Mouse (Mus musculus) cerebellum, postnatal 4 days (tissue): ENCODE results near the gene C1qtnf6.

Experiments used
- DNase-seq, 2 experiments: peaks; one replicate each; pipeline ENCODE4 v3.0.0; 2022; ENCODE audit warnings: low spot score in 2 of 2, mixed read lengths in 1 of 2

The C1qtnf6 gene

DNA sequence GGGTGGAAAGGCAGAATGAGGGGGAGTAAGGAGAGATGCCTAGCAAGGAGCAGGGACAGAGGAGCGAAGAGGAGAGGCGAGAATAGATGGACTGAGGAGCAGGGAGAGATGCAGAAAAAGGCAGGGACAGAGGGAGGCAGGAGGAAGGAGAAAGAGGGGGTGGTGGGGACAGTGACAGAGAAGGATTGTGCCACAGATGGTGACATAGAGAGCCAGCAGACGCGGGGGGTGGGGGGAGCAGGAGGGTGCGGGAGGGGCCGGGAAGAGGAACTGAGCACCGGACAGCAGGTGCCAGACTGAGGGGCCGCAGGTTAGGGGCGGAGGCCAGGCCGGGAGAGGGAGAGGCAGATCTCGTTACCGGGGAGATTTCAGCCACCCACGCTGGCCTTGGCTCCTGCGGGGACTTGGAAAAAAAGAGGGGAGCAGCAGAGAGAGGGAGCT is 13.4 kb upstream of the C1qtnf6 start, which contains the start of gene Sstr3:
TSS of gene Sstr3 (minus strand) at position 125 of the 441 bp plus-strand sequence.
- DNase-seq: peak in 1 of 2 experiments; percentile 26

- no peak for DNase-seq
Observed at GRCm38 (mm10) chr15:78544041-78544440, 12.8 kb upstream of the C1qtnf6 start.

DNA sequence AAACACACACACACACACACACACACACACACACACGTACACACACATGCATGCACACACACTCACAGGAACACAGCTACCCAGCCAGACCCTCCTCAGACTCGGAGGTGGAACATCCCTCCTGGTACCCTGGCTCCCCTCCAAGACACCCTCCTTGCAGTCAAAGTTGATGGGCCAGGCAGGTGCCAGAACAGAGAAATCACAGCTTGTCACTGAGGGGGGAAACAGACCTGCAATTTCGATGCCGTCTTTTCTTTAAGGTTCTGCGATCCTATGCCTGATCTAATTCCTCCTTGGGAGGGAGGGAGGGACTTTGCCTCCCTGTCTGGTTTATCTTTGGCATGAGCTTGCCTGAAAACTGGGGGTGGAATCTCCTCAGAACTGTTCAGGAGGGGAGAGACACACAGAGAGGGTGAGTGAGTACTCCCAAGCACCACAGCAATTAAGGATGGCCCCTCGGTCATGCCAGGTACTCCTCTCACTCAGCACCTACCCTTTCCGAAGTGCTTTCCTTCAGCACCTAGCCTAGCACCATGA is 11.6 kb upstream of the C1qtnf6 start:
- DNase-seq: no peak

DNA sequence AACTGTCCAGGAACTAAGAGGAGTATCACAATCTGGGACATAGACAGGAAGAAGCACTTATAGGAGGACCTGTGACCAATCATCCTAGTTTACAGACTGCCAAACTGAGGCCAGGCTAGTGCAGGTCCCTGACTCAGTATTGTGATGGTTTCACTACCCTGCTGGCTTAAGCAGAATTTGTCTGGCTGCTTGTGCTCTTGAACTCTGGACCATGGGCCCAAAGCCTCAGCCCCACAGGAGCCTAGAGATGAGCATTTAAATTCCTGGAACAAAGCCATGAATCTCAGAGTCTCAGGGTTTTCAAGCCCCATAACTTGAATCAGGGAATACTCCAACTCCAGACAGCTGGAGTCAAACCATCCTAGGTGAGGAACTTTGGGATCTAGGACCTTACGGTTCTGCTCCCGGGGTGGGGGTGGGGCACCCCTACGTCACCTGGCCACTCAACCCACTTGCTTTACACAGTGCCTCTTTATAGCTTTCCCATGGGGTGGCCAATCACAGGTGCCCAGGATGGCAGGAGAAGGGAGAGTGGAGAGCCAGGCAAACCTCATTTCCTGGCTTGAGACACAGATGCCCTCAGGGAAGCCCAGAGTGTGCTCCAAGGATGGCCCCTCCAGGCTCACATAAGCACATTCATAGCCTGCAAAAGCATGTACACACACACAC is 11.0 kb upstream of the C1qtnf6 start:
- DNase-seq: no peak

GRCm38 (mm10) chr15:78541606-78542005 is 10.4 kb upstream of the C1qtnf6 start:
- DNase-seq: peak in 1 of 2 experiments; percentile 69

DNA sequence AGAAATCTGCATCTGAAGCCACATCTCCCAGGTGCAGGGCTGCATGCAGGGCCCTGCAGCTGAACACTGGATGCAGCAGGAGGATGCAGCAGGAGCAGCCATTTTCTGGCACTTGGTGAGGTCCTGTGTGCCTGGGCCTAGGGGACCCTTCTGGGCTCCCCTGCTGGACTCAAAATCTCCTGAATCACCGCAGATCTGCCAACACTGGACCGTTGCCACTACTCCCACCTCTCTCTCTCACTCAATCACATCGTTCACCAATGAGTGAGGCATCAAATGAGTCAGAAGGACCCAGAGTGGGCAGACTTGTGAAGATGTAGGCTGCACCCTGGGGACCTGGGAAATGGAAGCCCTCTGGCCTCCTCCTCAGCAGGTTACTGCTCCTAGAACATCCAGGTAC is 9.8 kb upstream of the C1qtnf6 start:
- no peak for DNase-seq

DNA sequence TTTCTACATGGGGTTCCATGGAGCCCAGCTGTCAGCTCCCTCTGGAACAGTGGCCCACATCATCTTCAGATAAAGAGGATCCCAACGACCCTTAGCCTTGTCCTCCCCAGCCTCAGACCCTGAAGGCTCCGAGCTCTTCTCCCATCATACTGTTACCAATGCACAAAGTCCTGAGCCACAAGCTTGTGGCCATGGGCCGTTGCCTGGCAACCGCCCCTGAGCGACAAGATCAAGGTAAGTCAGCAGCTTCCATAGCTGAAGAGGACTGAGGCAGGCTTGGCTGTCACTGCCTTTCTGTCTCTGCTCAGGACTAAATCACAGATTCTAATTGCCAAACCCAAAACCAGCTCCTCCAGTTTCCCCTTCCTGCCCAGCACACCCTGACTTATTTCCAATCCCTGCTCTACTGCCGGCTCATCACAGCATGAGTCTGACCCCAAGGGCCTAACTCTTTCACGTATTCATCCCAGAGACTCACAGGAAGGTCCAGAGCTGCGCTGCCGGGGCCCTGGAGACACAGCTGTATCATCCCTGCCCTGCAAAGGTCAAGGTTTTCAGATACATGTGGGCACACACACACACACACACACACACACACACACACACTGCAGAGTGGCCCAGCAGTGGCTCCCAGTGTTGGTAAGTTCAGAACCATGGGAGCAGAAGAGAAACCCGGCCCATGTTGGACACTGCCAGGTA is 4.7 kb upstream of the C1qtnf6 start:
- no peak for DNase-seq

DNA sequence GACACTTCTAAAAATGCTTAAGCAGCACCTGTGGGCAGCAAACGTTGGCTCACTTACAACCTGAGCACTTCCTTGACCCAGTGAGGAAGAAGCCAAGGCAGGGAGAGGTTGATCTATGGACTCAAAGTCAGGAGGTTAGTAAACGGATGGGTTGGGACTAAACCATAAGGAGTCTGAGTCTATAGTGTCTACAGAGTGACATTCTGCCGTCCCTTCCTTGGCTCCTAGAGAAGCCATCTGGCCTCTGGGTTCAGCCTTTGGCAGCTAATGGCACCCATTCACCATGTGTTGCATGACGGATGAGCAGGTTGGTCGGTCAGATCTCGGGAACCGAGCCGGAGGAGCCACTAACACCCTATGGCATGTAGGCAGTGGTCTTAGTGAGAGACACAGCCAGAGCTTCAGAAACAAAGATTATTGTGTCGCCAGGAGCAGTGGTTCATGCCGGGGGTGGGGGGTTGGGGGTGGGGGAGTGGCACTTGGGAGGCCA is 2.2 kb upstream of the C1qtnf6 start:
- no peak for DNase-seq

- DNase-seq: no peak
Observed at GRCm38 (mm10) chr15:78532566-78533345, 1.5 kb upstream of the C1qtnf6 start.

DNA sequence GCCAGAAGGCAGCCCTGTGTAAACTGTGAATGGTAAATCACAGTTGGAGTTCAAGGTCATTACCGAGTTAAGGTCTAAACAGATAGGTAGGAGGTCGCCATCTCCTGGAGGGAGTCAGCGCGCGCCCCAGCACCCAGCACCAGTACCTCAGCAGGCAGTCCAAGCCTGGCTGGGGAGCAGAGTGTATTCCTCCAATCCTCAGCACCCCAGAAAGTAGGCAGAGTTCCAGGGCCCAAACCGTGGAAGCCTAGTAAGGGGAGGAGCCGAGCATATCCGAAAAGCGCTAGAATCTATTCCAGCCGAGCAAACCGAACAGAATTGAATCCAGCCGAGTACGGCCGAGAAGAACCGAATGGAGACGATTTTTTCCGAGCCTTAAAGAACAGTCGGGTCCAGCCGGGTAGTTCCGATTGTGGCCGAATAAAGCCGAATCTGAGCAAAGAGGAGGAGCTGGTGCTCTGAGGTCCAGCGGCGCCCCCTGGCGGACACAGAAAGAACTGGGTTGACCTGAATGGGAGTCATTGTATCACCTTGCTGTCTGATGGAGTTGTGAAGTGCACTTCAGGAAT is 769 bp upstream of the C1qtnf6 start:
- peak; percentile 98 to 99 for DNase-seq

GRCm38 (mm10) chr15:78531451-78531720 is 170 bp upstream of the C1qtnf6 start:
- no peak for DNase-seq

- no peak for DNase-seq
Observed at GRCm38 (mm10) chr15:78530141-78530540, 1.1 kb downstream of the C1qtnf6 start.

GRCm38 (mm10) chr15:78529428-78529990 is 1.7 kb downstream of the C1qtnf6 start:
- DNase-seq: peak; percentile 33 to 61

GRCm38 (mm10) chr15:78528726-78529411 is 2.3 kb downstream of the C1qtnf6 start:
- no peak for DNase-seq

DNA sequence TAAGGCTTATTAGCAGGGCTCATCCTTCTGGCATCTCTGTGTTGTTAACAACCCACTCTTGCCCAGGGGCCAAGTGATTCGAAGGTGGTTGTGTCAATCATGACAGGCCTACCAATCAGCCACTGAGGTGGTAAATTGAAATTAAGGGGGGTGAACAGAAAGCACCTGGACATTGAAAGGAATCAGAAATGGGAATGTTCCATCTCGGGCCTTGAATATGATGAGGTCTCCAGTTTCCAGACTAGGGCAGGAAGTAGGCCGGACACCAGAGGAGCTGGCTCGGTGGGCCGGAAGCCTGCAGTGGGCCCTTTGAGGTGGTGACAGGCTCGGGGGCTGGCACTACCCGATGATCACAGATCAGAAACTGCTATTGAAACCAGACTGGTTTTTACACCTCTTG is 3.2 kb downstream of the C1qtnf6 start:
- DNase-seq: peak in 1 of 2 experiments; percentile 63

DNA sequence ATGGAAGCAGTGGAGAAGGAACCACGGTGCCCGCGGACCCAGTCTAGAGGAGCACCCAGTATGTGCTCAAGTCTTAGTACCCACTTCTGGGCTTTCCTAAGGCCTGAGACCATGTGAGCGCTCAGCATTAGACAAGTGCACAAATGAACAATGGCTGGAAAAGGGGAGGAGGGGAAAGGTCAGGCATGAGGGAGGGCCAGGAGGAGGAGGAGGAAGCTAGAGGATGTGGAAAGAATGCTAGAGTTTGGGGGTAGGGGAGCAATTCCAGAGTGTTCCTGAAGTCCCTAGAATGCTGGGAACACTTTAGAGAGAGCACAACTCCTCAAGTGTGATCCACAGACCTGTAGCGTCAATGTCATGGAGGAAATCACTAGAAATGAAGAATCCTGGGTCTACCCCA is 7.1 kb downstream of the C1qtnf6 start:
- no peak for DNase-seq

GRCm38 (mm10) chr15:78521892-78522291 is 9.3 kb downstream of the C1qtnf6 start:
- DNase-seq: no peak

DNA sequence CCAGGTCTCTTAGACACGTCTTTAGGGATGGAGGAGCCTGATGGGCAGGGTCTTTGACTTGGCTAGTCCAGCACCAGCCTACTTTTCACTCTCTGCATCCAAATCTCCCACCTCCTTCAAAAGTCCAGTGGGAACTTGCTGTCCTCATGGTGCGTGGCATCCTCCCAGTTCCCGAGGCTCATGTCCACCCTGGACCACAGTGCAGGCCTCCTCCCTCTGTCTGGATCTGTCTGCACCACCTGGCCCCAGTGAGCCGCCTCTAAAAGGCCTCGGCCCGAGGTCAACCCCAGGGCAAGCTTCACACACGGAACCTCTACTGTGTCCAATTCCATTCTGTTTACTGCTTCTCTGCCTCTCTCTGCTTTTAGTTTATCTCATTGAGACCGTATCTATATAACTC is 9.9 kb downstream of the C1qtnf6 start:
- no peak for DNase-seq

- DNase-seq: no peak
Observed at GRCm38 (mm10) chr15:78520112-78520715, 11.0 kb downstream of the C1qtnf6 start.

DNA sequence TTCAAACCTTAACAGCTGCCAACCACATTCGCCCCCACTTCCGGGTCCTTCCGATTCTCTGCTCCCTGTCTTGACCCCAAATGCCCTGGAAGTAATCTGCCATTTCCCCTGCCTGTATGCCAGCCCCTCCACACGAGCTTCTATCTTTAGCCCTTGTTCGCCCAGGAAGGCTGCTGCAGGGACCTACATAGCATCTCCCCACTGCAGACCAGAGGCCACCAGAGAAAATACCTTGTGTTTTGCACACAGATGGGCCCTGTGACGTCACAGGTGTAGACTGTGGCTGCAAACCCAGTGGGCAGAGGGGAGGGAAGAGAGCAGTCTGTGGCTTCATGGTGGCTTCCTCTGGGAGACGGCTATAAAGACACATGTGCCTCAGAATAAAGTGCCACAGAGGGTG is 13.0 kb downstream of the C1qtnf6 start:
- DNase-seq: no peak

DNA sequence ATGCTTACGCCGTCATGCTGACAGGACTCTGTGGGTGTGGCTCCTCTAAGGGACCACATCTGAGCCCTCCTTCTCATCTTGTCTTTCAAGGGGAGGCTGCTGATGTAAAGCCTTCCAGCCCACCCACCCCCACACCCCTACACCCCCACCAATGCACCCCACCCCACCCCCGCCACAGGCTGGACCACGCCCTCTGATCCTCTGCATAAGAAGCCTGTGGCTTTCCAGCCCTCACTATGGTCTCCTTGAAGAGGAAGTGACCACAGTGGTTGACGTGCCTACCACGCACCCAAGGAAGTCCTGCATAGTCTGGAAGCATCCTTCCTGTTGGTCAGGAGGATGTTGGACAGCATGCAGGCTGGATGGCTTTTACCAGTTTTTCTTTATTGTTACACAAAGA is 15.5 kb downstream of the C1qtnf6 start:
- DNase-seq: no peak
